Mouse (Mus musculus) midbrain, embryonic 13.5 days (tissue): ENCODE data around the gene Kremen1. TPM values are rescaled to one million over a fixed set of nuclear protein-coding genes. Genes with fewer than 3 reads are reported as not detected.

Experiments used
- ATAC-seq: fragments of 200-750 bp; cut with Nextera tagmentation; 2 replicates; pipeline ENCODE4 v1.8.0; 2017; ENCODE audit warnings: mild to moderate bottlenecking, moderate TSS enrichment, moderate library complexity
- H3K27ac ChIP-seq: fragments of 300-500 bp; sonication (generic); 2 replicates; pipeline ENCODE4 v1.5.1; 2015; ENCODE audit warnings: inconsistent platforms, mild to moderate bottlenecking, moderate library complexity
- H3K27me3 ChIP-seq: fragments of 300-500 bp; sonication (generic); 2 replicates; pipeline ENCODE4 v1.6.1; 2015; ENCODE audit warnings: mild to moderate bottlenecking, inconsistent platforms
- H3K36me3 ChIP-seq: fragments of 300-500 bp; sonication (generic); 2 replicates; pipeline ENCODE4 v1.6.1; 2015; ENCODE audit warnings: mild to moderate bottlenecking, inconsistent platforms
- H3K4me1 ChIP-seq: fragments of 300-500 bp; sonication (generic); replicated peaks from 2 replicates; pipeline ENCODE4 v1.6.1; 2015; ENCODE audit warnings: inconsistent platforms
- H3K4me2 ChIP-seq: fragments of 300-500 bp; sonication (generic); replicated peaks from 2 replicates; pipeline ENCODE4 v1.6.1; 2015; ENCODE audit warnings: moderate library complexity, mild to moderate bottlenecking, inconsistent platforms
- H3K4me3 ChIP-seq: fragments of 300-500 bp; sonication (generic); replicated peaks from 2 replicates; pipeline ENCODE4 v1.5.1; 2015; ENCODE audit warnings: mild to moderate bottlenecking, inconsistent platforms
- H3K9ac ChIP-seq: fragments of 300-500 bp; sonication (generic); replicated peaks from 2 replicates; pipeline ENCODE4 v1.6.1; 2015; ENCODE audit warnings: mild to moderate bottlenecking, inconsistent platforms
- H3K9me3 ChIP-seq: fragments of 300-500 bp; sonication (generic); 2 replicates; pipeline ENCODE4 v1.6.1; 2016; ENCODE audit warnings: mild to moderate bottlenecking, inconsistent platforms
- WGBS: fragments of 180-500 bp; shearing (Covaris S2); methylation state at CpG from one replicate; pipeline ENCODE4 v1.1.7; 2015; 5-methylcytosine and 5-hydroxymethylcytosine counted together
- polyA plus RNA-seq: library from polyadenylated mRNA; unstranded; fragments of >200 nt; fragmentation: Nextera tagmentation; extraction: Ambion mirVana; gene quantifications from 2 replicates; pipeline ENCODE4 v1.2.1, GENCODE M21; 2015

Kremen1 gene
- polyA plus RNA-seq, 1 experiment from 2014 or later = 7.5 TPM

GRCm38 (mm10) chr11:5154961-5155805, 106.2 kb downstream of the Kremen1 start:
- peaks cover 17% of the 10 kb centered on the region for H3K4me1 ChIP-seq
- no peak overlapping the region for H3K27ac ChIP-seq
- H3K27me3 ChIP-seq = peaks cover 20% of the 10 kb centered on the region; the same call in 1 of the 2 replicates
- H3K4me3 ChIP-seq = no peak overlapping the region
- H3K36me3 ChIP-seq = no peaks in the 10 kb centered on the region
- H3K9me3 ChIP-seq = no peaks in the 10 kb centered on the region
- no peak overlapping the region for H3K4me2 ChIP-seq
- H3K9ac ChIP-seq = no peak overlapping the region
- WGBS = 46% methylated on average over 10 of the region's 10 CpGs
- no peak for ATAC-seq

GRCm38 (mm10) chr11:5151680-5152337, 109.5 kb downstream of the Kremen1 start, which contains the start of gene Emid1:
Gene Emid1 (minus strand): TSS chr11:5152257.
- ATAC-seq = peak; percentile 61
- Histone ChIP-seq H3K27me3 (peaks cover 20% of the 10 kb centered on the region; the same call in 1 of the 2 replicates), H3K4me3 (peak within 1 kb of the TSS; percentile 53), H3K4me2 (peak within 1 kb of the TSS; percentile 82), H3K9me3 (no peaks in the 10 kb centered on the region), H3K36me3 (no peaks in the 10 kb centered on the region), H3K9ac (peak within 1 kb of the TSS; percentile 65), H3K4me1 (peaks cover 32% of the 10 kb centered on the region), H3K27ac (no peak within 1 kb of the TSS)
- under 1% methylated on average over 42 of the region's 53 CpGs for WGBS

- H3K4me3 ChIP-seq = peak overlapping the region; percentile 53
- no peak for ATAC-seq
- H3K9ac ChIP-seq = peak overlapping the region; percentile 65; the same call in 1 of the 2 replicates
- peak overlapping the region; percentile 82 for H3K4me2 ChIP-seq
- no peaks in the 10 kb centered on the region for H3K9me3 ChIP-seq
- 6% methylated on average over 4 of the region's 4 CpGs for WGBS
- H3K4me1 ChIP-seq = peaks cover 32% of the 10 kb centered on the region
- H3K27ac ChIP-seq = no peak overlapping the region
- H3K27me3 ChIP-seq = peaks cover 20% of the 10 kb centered on the region; the same call in 1 of the 2 replicates
- H3K36me3 ChIP-seq = no peaks in the 10 kb centered on the region
Measured at GRCm38 (mm10) chr11:5151247-5151630, 110.1 kb downstream of the Kremen1 start.

- Histone ChIP-seq H3K4me1 (peaks cover 32% of the 10 kb centered on the region), H3K4me3 (no peak overlapping the region), H3K9me3 (no peaks in the 10 kb centered on the region), H3K36me3 (no peaks in the 10 kb centered on the region), H3K27ac (no peak overlapping the region), H3K4me2 (no peak overlapping the region), H3K9ac (no peak overlapping the region), H3K27me3 (peaks cover 20% of the 10 kb centered on the region; the same call in 1 of the 2 replicates)
- WGBS = 50% methylated on average over 9 of the region's 9 CpGs
- no peak for ATAC-seq
Measured at GRCm38 (mm10) chr11:5150416-5151246, 110.7 kb downstream of the Kremen1 start.

GRCm38 (mm10) chr11:5149955-5150354, 111.4 kb downstream of the Kremen1 start:
- no peak overlapping the region for H3K4me2 ChIP-seq

GRCm38 (mm10) chr11:5149249-5149648, 112.1 kb downstream of the Kremen1 start:
- Histone ChIP-seq H3K4me2 (no peak overlapping the region), H3K36me3 (no peaks in the 10 kb centered on the region), H3K9ac (no peak overlapping the region), H3K4me1 (peaks cover 32% of the 10 kb centered on the region), H3K4me3 (no peak overlapping the region), H3K27ac (no peak overlapping the region), H3K27me3 (peaks cover 19% of the 10 kb centered on the region; the same call in 1 of the 2 replicates), H3K9me3 (no peaks in the 10 kb centered on the region)
- no peak for ATAC-seq
- WGBS = 27% methylated on average over 7 of the region's 7 CpGs

More at GRCm38 (mm10) chr11:5149955-5150354, 111.4 kb downstream of the Kremen1 start:
- H3K4me1 ChIP-seq = peaks cover 32% of the 10 kb centered on the region
- H3K27ac ChIP-seq = no peak overlapping the region
- H3K27me3 ChIP-seq = peaks cover 20% of the 10 kb centered on the region; the same call in 1 of the 2 replicates
- WGBS = 73% methylated on average over 9 of the region's 9 CpGs
- no peak overlapping the region for H3K9ac ChIP-seq
- H3K36me3 ChIP-seq = no peaks in the 10 kb centered on the region
- H3K9me3 ChIP-seq = no peaks in the 10 kb centered on the region
- no peak for ATAC-seq
- H3K4me3 ChIP-seq = no peak overlapping the region

GRCm38 (mm10) chr11:5145600-5145999, 115.8 kb downstream of the Kremen1 start:
- Histone ChIP-seq H3K36me3 (no peaks in the 10 kb centered on the region), H3K27me3 (no peaks in the 10 kb centered on the region; the same call in 1 of the 2 replicates), H3K9ac (no peak overlapping the region), H3K27ac (no peak overlapping the region), H3K9me3 (no peaks in the 10 kb centered on the region), H3K4me1 (peaks cover 17% of the 10 kb centered on the region), H3K4me2 (no peak overlapping the region), H3K4me3 (no peak overlapping the region)
- 90% methylated on average over 3 of the region's 3 CpGs for WGBS
- no peak for ATAC-seq

- no peaks in the 10 kb centered on the region for H3K36me3 ChIP-seq
- H3K4me1 ChIP-seq = peaks cover 6% of the 10 kb centered on the region
- H3K9ac ChIP-seq = no peak overlapping the region
- WGBS = 79% methylated on average over 2 of the region's 2 CpGs
- H3K4me2 ChIP-seq = no peak overlapping the region
- no peak for ATAC-seq
- no peaks in the 10 kb centered on the region for H3K9me3 ChIP-seq
- no peak overlapping the region for H3K4me3 ChIP-seq
- H3K27me3 ChIP-seq = no peaks in the 10 kb centered on the region
- no peak overlapping the region for H3K27ac ChIP-seq
Measured at GRCm38 (mm10) chr11:5141965-5142364, 119.4 kb downstream of the Kremen1 start.

Other genes with a start within 250 kb of the Kremen1 start
- gene Rasl10a, start 203.4 kb downstream of the Kremen1 start, polyA plus RNA-seq = 0.55 and 0.66 TPM in 2 replicates
- 13.0 and 20.9 TPM in 2 replicates for gene Gas2l1, start 196.2 kb downstream of the Kremen1 start, polyA plus RNA-seq
- 32.8 and 33.1 TPM in 2 replicates for gene Rhbdd3, start 162.6 kb downstream of the Kremen1 start, polyA plus RNA-seq
- gene Ewsr1, start 162.3 kb downstream of the Kremen1 start, polyA plus RNA-seq = 724 and 776 TPM in 2 replicates
- 5.6 and 6.7 TPM in 2 replicates for gene Emid1, start 109.3 kb downstream of the Kremen1 start, polyA plus RNA-seq
- gene Znrf3, start 183.3 kb upstream of the Kremen1 start, polyA plus RNA-seq = 8.0 and 9.6 TPM in 2 replicates